Mouse (Mus musculus) lung, postnatal 25 days (tissue): Measurements from ENCODE around the gene Gstm5.
A peak's percentile ranks its signal among the peaks of the same experiment; 100 is the strongest.

Experiments used
- DNase-seq: peaks from one replicate; pipeline ENCODE4 v3.0.0; 2022; ENCODE audit warnings: low spot score

Gene Gstm5

GRCm38 (mm10) chr3:107931670-107932069 lies 36.0 kb downstream of the Gstm5 start, which contains the start of gene Gstm7:
Gstm7 (minus strand) TSS chr3:107931817.
- peak; percentile 97 for DNase-seq

- DNase-seq, result no peak
Observed at GRCm38 (mm10) chr3:107932128-107932527, 36.5 kb downstream of the Gstm5 start.

- no peak for DNase-seq
Observed at GRCm38 (mm10) chr3:107935268-107935667, 39.6 kb downstream of the Gstm5 start.

- DNase-seq, result no peak
Observed at GRCm38 (mm10) chr3:107935888-107936287, 40.3 kb downstream of the Gstm5 start.

GRCm38 (mm10) chr3:107939403-107939802 lies 43.8 kb downstream of the Gstm5 start:
- peak; percentile 84 for DNase-seq

GRCm38 (mm10) chr3:107939830-107940229 lies 44.2 kb downstream of the Gstm5 start:
- DNase-seq, result no peak

- no peak for DNase-seq
Observed at GRCm38 (mm10) chr3:107940524-107940923, 44.9 kb downstream of the Gstm5 start.

GRCm38 (mm10) chr3:107941261-107941660 lies 45.6 kb downstream of the Gstm5 start:
- DNase-seq, result no peak

- peak; percentile 51 for DNase-seq
Observed at GRCm38 (mm10) chr3:107943239-107943990, 47.8 kb downstream of the Gstm5 start, which contains the start of gene Gstm6. Gstm6 (minus strand) TSS chr3:107943749.

- DNase-seq, result no peak
Observed at GRCm38 (mm10) chr3:107945729-107946128, 50.1 kb downstream of the Gstm5 start.
